Mouse (Mus musculus): ENCODE measurements around the gene Men1. TPM values are rescaled to one million over a fixed set of nuclear protein-coding genes. Genes with fewer than 3 reads are reported as not detected.

Men1 gene
- total and polyA plus RNA-seq, 3 experiments = 24.9 to 67.8 (median 42.9) TPM

GRCm38 (mm10) chr19:6299450-6300267 lies 35.1 kb upstream of the Men1 start:
- Histone ChIP-seq H3K4me3 (replicated peaks in 1 of 3; ENCODE audit: low read depth in 2 of 3, low read length in 2 of 3, poor library complexity in 1 of 3) (peak overlapping the region in 1 of 3 experiments; percentile 4), H3K27me3 (replicated peaks) (no peaks in the 10 kb centered on the region), H3K36me3 (replicated peaks in 1 of 2; ENCODE audit: control insufficient read depth in 1 of 2, insufficient read depth in 1 of 2, low read length in 1 of 2) (peaks cover 55 to 71% of the 10 kb centered on the region in 2 experiments), H3K4me2 (ENCODE audit: insufficient read depth, low read depth, poor library complexity, severe bottlenecking) (peak overlapping the region; percentile 71), H3K9me3 (replicated peaks; ENCODE audit: low read length) (no peaks in the 10 kb centered on the region), H3K4me1 (ENCODE audit: control insufficient read depth in 1 of 2, insufficient read depth in 2 of 2) (peaks cover 66 to 98% of the 10 kb centered on the region in 2 experiments), H3K9ac (ENCODE audit: insufficient read depth, low read depth) (peak overlapping the region; percentile 60), H3K27ac (ENCODE audit: insufficient read depth, low read depth) (peak overlapping the region; percentile 99), H3K79me2 (replicated peaks; ENCODE audit: control insufficient read depth, extremely low read depth, insufficient read depth, poor library complexity, severe bottlenecking) (peaks cover 36% of the 10 kb centered on the region)
- in situ Hi-C loops (cut with MboI; ENCODE audit: low pct_ligation_motif_present, low pct_unique_long_range_greater_than_20kb, low sequenced_read_pairs) = loop anchor here (25.0 kb wide), 1 partner anchor 137 kb away; no protein-coding TSS in a partner anchor
- TF ChIP-seq SIN3A (IDR thresholded peaks at IDR 0.05; ENCODE audit: low read length) (peak; percentile 68; the same call in 1 of the 2 replicates), EP300 (IDR thresholded peaks at IDR 0.05; ENCODE audit: low read length) (peak; percentile 53; the same call in 1 of the 2 replicates), TBP (conservative IDR thresholded peaks at IDR 0.05; ENCODE audit: low read depth, low read length) (0 out of 2 replicates have a peak, but pooled peaks have one; percentile 20), E2F4 (IDR thresholded peaks at IDR 0.05; ENCODE audit: insufficient replicate concordance, low read depth, low read length) (no peak), MEF2A (IDR thresholded peaks at IDR 0.05; ENCODE audit: borderline replicate concordance, low read depth, low read length) (no peak; the same call in 1 of the 2 replicates), MXI1 (IDR thresholded peaks at IDR 0.05; ENCODE audit: low read depth, low read length) (0 out of 2 replicates have a peak, but pooled peaks have one; percentile 45), POLR2A (IDR thresholded peaks at IDR 0.05; ENCODE audit: low read depth, low read length) (peak; percentile 40), NELFE (IDR thresholded peaks at IDR 0.05; ENCODE audit: low read depth, low read length) (0 out of 2 replicates have a peak, but pooled peaks have one; percentile 20), MAZ (IDR thresholded peaks at IDR 0.05; ENCODE audit: low read depth, low read length) (0 out of 2 replicates have a peak, but pooled peaks have one; percentile 23), ELF1 (IDR thresholded peaks at IDR 0.05; ENCODE audit: low read depth, low read length) (0 out of 2 replicates have a peak, but pooled peaks have one; percentile 16), RAD21 (IDR thresholded peaks at IDR 0.05; ENCODE audit: low read depth, low read length) (no peak), ETS1 (conservative IDR thresholded peaks at IDR 0.05; ENCODE audit: low read depth, low read length) (0 out of 2 replicates have a peak, but pooled peaks have one; percentile 50), CHD2 (IDR thresholded peaks at IDR 0.05; ENCODE audit: low read length) (no peak; the same call in 1 of the 2 replicates), TCF12 (IDR thresholded peaks at IDR 0.05; ENCODE audit: low read depth, low read length) (peak; percentile 82)
- dilution Hi-C loops (cut with MboI; ENCODE audit: extremely low pct_ligation_motif_present, extremely low pct_unique_long_range_greater_than_20kb, low sequenced_read_pairs) = no loop called here
- DNase-seq (ENCODE audit: extremely low read depth) = no peak

DNA sequence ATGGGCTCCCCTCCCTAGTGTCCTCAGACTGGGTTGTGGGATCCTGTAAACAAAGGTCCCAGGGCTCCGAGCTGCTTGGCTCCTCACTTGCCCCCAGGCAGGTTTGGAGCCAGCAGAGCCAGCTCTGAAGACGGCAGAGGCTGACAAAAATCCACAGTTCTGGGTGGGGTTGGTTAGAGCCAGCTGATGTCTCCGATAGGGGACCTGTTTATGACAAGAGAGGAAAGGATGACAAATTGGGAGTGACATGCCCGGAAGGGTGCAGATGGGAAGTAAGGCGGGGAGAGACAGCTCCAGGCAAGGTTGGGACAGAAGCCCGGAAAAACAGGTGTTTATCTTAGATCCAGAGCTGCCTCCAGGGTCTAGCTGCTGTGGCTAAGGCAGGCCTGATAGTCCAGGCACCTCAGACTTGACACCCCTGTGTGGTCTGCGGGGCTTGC lies 34.4 kb upstream of the Men1 start:
- dilution Hi-C loops (cut with MboI; ENCODE audit: extremely low pct_ligation_motif_present, extremely low pct_unique_long_range_greater_than_20kb, low sequenced_read_pairs) = no loop called here
- Histone ChIP-seq H3K4me2 (ENCODE audit: insufficient read depth, low read depth, poor library complexity, severe bottlenecking) (no peak overlapping the region), H3K36me3 (replicated peaks in 1 of 2; ENCODE audit: control insufficient read depth in 1 of 2, insufficient read depth in 1 of 2, low read length in 1 of 2) (peaks cover 48 to 63% of the 10 kb centered on the region in 2 experiments)

More for the DNA sequence above, 34.4 kb upstream of the Men1 start:
- TF ChIP-seq POLR2A (IDR thresholded peaks at IDR 0.05; ENCODE audit: low read depth, low read length) (peak; percentile 48; the same call in 1 of the 2 replicates), HCFC1 (IDR thresholded peaks at IDR 0.05; ENCODE audit: low read depth, low read length) (no peak)
- Histone ChIP-seq H3K4me3 (replicated peaks in 1 of 3; ENCODE audit: low read depth in 2 of 3, low read length in 2 of 3, poor library complexity in 1 of 3) (no peak overlapping the region), H3K4me1 (ENCODE audit: control insufficient read depth in 1 of 2, insufficient read depth in 2 of 2) (peaks cover 58 to 95% of the 10 kb centered on the region in 2 experiments), H3K9ac (ENCODE audit: insufficient read depth, low read depth) (peak overlapping the region; percentile 60; the same call in 1 of the 2 replicates), H3K27ac (ENCODE audit: insufficient read depth, low read depth) (peak overlapping the region; percentile 99), H3K9me3 (replicated peaks; ENCODE audit: low read length) (no peaks in the 10 kb centered on the region), H3K79me2 (replicated peaks; ENCODE audit: control insufficient read depth, extremely low read depth, insufficient read depth, poor library complexity, severe bottlenecking) (peaks cover 29% of the 10 kb centered on the region), H3K27me3 (replicated peaks) (no peaks in the 10 kb centered on the region)
- no peak for DNase-seq (ENCODE audit: extremely low read depth)
- in situ Hi-C loops (cut with MboI; ENCODE audit: low pct_ligation_motif_present, low pct_unique_long_range_greater_than_20kb, low sequenced_read_pairs) = loop anchor here (25.0 kb wide), 1 partner anchor 138 kb away; no protein-coding TSS in a partner anchor
